Mouse (Mus musculus) B cell, adult 2 months (primary cell): ENCODE measurements around the gene Gli1.

Experiments
- DNase-seq, 2 experiments: peaks; one replicate each; pipeline ENCODE4 v3.0.0; 2022

Gli1 gene

GRCm38 (mm10) chr10:127343029-127343428 is 1.3 kb upstream of the Gli1 start:
- no peak for DNase-seq

GRCm38 (mm10) chr10:127341360-127341690 is 449 bp downstream of the Gli1 start:
- no peak for DNase-seq

GRCm38 (mm10) chr10:127340577-127341359 is 1.0 kb downstream of the Gli1 start:
- DNase-seq = peak; percentile 29 to 34

GRCm38 (mm10) chr10:127339683-127340576 is 1.8 kb downstream of the Gli1 start:
- DNase-seq = peak; percentile 27 to 29

GRCm38 (mm10) chr10:127338930-127339682 is 2.7 kb downstream of the Gli1 start:
- peak; percentile 88 to 90 for DNase-seq

- no peak for DNase-seq
Observed at GRCm38 (mm10) chr10:127337536-127338099, 4.2 kb downstream of the Gli1 start.

- DNase-seq = no peak
Observed at GRCm38 (mm10) chr10:127336952-127337351, 4.8 kb downstream of the Gli1 start.

GRCm38 (mm10) chr10:127335271-127335670 is 6.5 kb downstream of the Gli1 start:
- DNase-seq = no peak

- peak; percentile 46 to 55 for DNase-seq
Observed at GRCm38 (mm10) chr10:127333152-127333551, 8.6 kb downstream of the Gli1 start.

GRCm38 (mm10) chr10:127332211-127332874 is 9.4 kb downstream of the Gli1 start:
- no peak for DNase-seq

GRCm38 (mm10) chr10:127330212-127330611 is 11.6 kb downstream of the Gli1 start:
- no peak for DNase-seq

GRCm38 (mm10) chr10:127327461-127328145 is 14.2 kb downstream of the Gli1 start:
- DNase-seq = no peak

- DNase-seq = no peak
Observed at GRCm38 (mm10) chr10:127326828-127327227, 14.9 kb downstream of the Gli1 start.

- DNase-seq = peak; percentile 25 to 30
Observed at GRCm38 (mm10) chr10:127326017-127326801, 15.6 kb downstream of the Gli1 start.

GRCm38 (mm10) chr10:127325454-127326016 is 16.2 kb downstream of the Gli1 start:
- DNase-seq = peak in 1 of 2 experiments; percentile 28

GRCm38 (mm10) chr10:127324495-127324894 is 17.3 kb downstream of the Gli1 start:
- DNase-seq = peak; percentile 84 to 89

- peak; percentile 69 to 71 for DNase-seq
Observed at GRCm38 (mm10) chr10:127323131-127323855, 18.5 kb downstream of the Gli1 start.

- no peak for DNase-seq
Observed at GRCm38 (mm10) chr10:127322669-127323068, 19.1 kb downstream of the Gli1 start.

GRCm38 (mm10) chr10:127322178-127322577 is 19.6 kb downstream of the Gli1 start:
- peak in 1 of 2 experiments; percentile 20 for DNase-seq

- DNase-seq = peak; percentile 34 to 43
Observed at GRCm38 (mm10) chr10:127321621-127322020, 20.2 kb downstream of the Gli1 start, which contains the start of gene Arhgap9. Gene Arhgap9, plus strand, starts transcription at chr10:127321964.
